Mouse (Mus musculus): ENCODE measurements around the gene Wtap. TPM values are rescaled to one million over a fixed set of nuclear protein-coding genes. Genes with fewer than 3 reads are reported as not detected.
"Not testable (repeated sequence)": the region's sequence is repeated elsewhere in the genome, so short reads cannot be mapped to it uniquely, and the experiment has no call there.

The Wtap gene
- polyA plus RNA-seq, 1 experiment, result 31.2 TPM

DNA sequence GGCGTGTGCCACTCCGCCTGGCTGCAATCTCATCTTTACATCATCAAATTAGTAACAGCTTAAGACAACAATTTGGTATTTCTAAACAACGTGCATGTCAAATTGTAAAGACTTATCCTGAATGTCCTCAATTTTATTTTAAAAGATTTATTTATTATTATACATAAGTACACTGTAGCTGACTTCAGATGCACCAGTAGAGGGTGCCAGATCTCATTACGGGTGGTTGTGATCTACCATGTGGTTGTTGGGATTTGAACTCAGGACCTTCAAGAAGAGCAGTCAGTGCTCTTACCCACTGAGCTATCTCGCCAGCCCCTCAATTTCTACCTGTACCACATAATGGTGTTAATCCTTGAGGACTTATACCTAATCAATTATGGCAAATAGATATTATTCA, 8.3 kb upstream of the Wtap start:
- not testable (repeated sequence) for DNase-seq; H3K36me3 ChIP-seq (ENCODE audit: control insufficient read depth, insufficient read depth, low read length); H3K4me1 ChIP-seq (replicated peaks; ENCODE audit: control insufficient read depth, insufficient read depth, low read length); H3K4me3 ChIP-seq (ENCODE audit: control insufficient read depth, insufficient read depth, low read length); H3K27ac ChIP-seq (ENCODE audit: control insufficient read depth, insufficient read depth, low read length); H3K27me3 ChIP-seq (ENCODE audit: control insufficient read depth, insufficient read depth, low read length)
- WGBS, result 95% methylated on average over 5 of the region's 5 CpGs

GRCm38 (mm10) chr17:12999069-12999468, 5.1 kb upstream of the Wtap start:
- no peak overlapping the region for H3K4me3 ChIP-seq (ENCODE audit: control insufficient read depth, insufficient read depth, low read length)
- WGBS, result 88% methylated on average over 6 of the region's 6 CpGs

GRCm38 (mm10) chr17:12997890-12998289, 3.9 kb upstream of the Wtap start:
- Histone ChIP-seq H3K36me3 (ENCODE audit: control insufficient read depth, insufficient read depth, low read length) (no peaks in the 10 kb centered on the region), H3K4me3 (ENCODE audit: control insufficient read depth, insufficient read depth, low read length) (no peak overlapping the region), H3K4me1 (replicated peaks; ENCODE audit: control insufficient read depth, insufficient read depth, low read length) (no peaks in the 10 kb centered on the region), H3K27me3 (ENCODE audit: control insufficient read depth, insufficient read depth, low read length) (no peaks in the 10 kb centered on the region), H3K27ac (ENCODE audit: control insufficient read depth, insufficient read depth, low read length) (no peak overlapping the region)
- DNase-seq, result no peak
- 75% methylated on average over 5 of the region's 5 CpGs for WGBS
- TF ChIP-seq POLR2A (IDR thresholded peaks at IDR 0.05; ENCODE audit: control insufficient read depth, extremely low read depth, insufficient read depth, low read length, poor library complexity) (no peak), CTCF (IDR thresholded peaks at IDR 0.05; ENCODE audit: borderline replicate concordance, control insufficient read depth, extremely low read depth, insufficient read depth, low read length, poor library complexity) (no peak)

More at GRCm38 (mm10) chr17:12999069-12999468, 5.1 kb upstream of the Wtap start:
- Histone ChIP-seq H3K27ac (ENCODE audit: control insufficient read depth, insufficient read depth, low read length) (no peak overlapping the region), H3K4me1 (replicated peaks; ENCODE audit: control insufficient read depth, insufficient read depth, low read length) (no peaks in the 10 kb centered on the region), H3K36me3 (ENCODE audit: control insufficient read depth, insufficient read depth, low read length) (no peaks in the 10 kb centered on the region), H3K27me3 (ENCODE audit: control insufficient read depth, insufficient read depth, low read length) (no peaks in the 10 kb centered on the region)
- DNase-seq, result no peak
- TF ChIP-seq POLR2A (IDR thresholded peaks at IDR 0.05; ENCODE audit: control insufficient read depth, extremely low read depth, insufficient read depth, low read length, poor library complexity), result no peak
- no peak for TF ChIP-seq CTCF (IDR thresholded peaks at IDR 0.05; ENCODE audit: borderline replicate concordance, control insufficient read depth, extremely low read depth, insufficient read depth, low read length, poor library complexity)

- Histone ChIP-seq H3K27ac (ENCODE audit: control insufficient read depth, insufficient read depth, low read length) (no peak overlapping the region), H3K36me3 (ENCODE audit: control insufficient read depth, insufficient read depth, low read length) (no peaks in the 10 kb centered on the region), H3K4me1 (replicated peaks; ENCODE audit: control insufficient read depth, insufficient read depth, low read length) (no peaks in the 10 kb centered on the region), H3K4me3 (ENCODE audit: control insufficient read depth, insufficient read depth, low read length) (no peak overlapping the region), H3K27me3 (ENCODE audit: control insufficient read depth, insufficient read depth, low read length) (no peaks in the 10 kb centered on the region)
- TF ChIP-seq POLR2A (IDR thresholded peaks at IDR 0.05; ENCODE audit: control insufficient read depth, extremely low read depth, insufficient read depth, low read length, poor library complexity), result no peak
- TF ChIP-seq CTCF (IDR thresholded peaks at IDR 0.05; ENCODE audit: borderline replicate concordance, control insufficient read depth, extremely low read depth, insufficient read depth, low read length, poor library complexity), result no peak
- 21% methylated on average over 3 of the region's 3 CpGs for WGBS
- DNase-seq, result peak; percentile 60
Measured at GRCm38 (mm10) chr17:12996345-12996744, 2.4 kb upstream of the Wtap start.

DNA sequence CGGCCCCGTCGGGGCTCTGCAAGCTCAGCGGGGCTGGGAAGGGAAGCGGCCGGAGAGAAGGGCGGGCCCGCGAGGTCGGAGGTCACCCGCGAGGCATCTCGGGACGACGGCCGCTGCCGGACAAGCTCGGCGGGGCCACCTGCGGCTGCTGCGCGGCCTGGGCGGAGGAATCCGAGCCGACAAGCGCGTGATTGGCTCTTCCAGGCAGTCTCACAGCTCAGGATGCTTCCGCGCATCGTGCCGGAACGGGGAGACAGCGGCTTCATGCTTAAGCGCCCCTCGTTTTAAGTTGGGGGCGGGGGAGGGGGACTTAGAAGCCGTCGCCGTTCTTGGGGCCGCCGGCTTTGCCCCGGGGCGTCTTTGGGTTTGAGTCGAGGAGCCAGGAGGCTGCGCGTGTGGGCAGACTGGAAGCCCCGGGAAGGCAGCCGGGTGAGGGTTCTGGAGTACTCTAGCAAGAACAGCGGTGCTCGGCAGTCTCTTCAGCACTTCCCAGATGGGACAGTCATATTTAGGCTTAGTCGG, 1.4 kb downstream of the Wtap start:
- Histone ChIP-seq H3K27me3 (ENCODE audit: control insufficient read depth, insufficient read depth, low read length) (no peaks in the 10 kb centered on the region), H3K4me1 (replicated peaks; ENCODE audit: control insufficient read depth, insufficient read depth, low read length) (peaks cover 3% of the 10 kb centered on the region; the same call in 1 of the 2 replicates), H3K4me3 (ENCODE audit: control insufficient read depth, insufficient read depth, low read length) (peak overlapping the region; percentile 84), H3K27ac (ENCODE audit: control insufficient read depth, insufficient read depth, low read length) (peak overlapping the region; percentile 62), H3K36me3 (ENCODE audit: control insufficient read depth, insufficient read depth, low read length) (no peaks in the 10 kb centered on the region)
- under 1% methylated on average over 51 of the region's 51 CpGs for WGBS
- DNase-seq, result peak; percentile 90
- TF ChIP-seq POLR2A (IDR thresholded peaks at IDR 0.05; ENCODE audit: control insufficient read depth, extremely low read depth, insufficient read depth, low read length, poor library complexity), result peak; percentile 67
- 0 out of 2 replicates have a peak, but pooled peaks have one; percentile 12 for TF ChIP-seq CTCF (IDR thresholded peaks at IDR 0.05; ENCODE audit: borderline replicate concordance, control insufficient read depth, extremely low read depth, insufficient read depth, low read length, poor library complexity)

DNA sequence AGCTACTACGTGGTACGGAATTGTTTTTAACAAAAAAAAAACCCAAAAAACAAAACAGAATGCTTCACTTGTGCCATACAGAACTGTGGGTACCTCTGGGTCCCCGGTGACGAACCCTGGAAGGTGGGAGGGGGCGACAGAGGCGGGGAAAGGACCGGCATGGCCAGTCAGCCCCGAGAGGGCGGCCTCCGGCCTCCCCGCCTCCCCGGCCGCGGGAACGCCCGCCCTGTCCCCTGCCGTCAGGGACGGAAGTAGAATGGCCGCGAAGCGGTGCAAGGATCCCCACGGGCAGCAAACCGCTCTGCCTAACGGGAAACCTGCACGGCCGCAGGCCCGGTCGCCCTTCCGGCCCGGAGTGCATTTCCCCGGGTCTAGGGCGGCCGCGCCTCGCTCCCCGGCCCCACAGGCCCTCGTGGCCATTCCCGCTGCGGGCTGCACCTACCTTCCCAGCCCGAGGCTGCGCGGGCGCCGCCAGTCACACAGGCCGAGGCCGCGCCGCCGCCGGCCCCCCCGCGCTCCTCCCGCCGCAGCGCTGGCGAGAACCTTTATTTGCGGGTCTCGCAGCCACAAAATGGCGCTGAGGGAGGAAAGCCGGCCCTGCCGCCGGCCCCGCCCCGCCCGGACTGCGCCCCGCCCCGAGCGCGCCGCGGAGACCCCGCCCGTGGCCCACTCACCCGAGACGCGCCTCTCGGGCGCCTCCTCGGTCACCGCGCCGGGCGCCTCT, 2.2 kb downstream of the Wtap start:
- Histone ChIP-seq H3K27ac (ENCODE audit: control insufficient read depth, insufficient read depth, low read length) (peak overlapping the region; percentile 93), H3K4me3 (ENCODE audit: control insufficient read depth, insufficient read depth, low read length) (peak overlapping the region; percentile 84), H3K27me3 (ENCODE audit: control insufficient read depth, insufficient read depth, low read length) (no peaks in the 10 kb centered on the region), H3K4me1 (replicated peaks; ENCODE audit: control insufficient read depth, insufficient read depth, low read length) (peaks cover 3% of the 10 kb centered on the region; the same call in 1 of the 2 replicates), H3K36me3 (ENCODE audit: control insufficient read depth, insufficient read depth, low read length) (no peaks in the 10 kb centered on the region)
- WGBS, result under 1% methylated on average over 82 of the region's 84 CpGs
- DNase-seq, result peak; percentile 90
- TF ChIP-seq POLR2A (IDR thresholded peaks at IDR 0.05; ENCODE audit: control insufficient read depth, extremely low read depth, insufficient read depth, low read length, poor library complexity), result no peak; the same call in 1 of the 2 replicates
- peak; percentile 11; the same call in 1 of the 2 replicates for TF ChIP-seq CTCF (IDR thresholded peaks at IDR 0.05; ENCODE audit: borderline replicate concordance, control insufficient read depth, extremely low read depth, insufficient read depth, low read length, poor library complexity)

Measured in thymus, adult 2 months (tissue).